Mouse (Mus musculus) olfactory bulb, adult 2 months (tissue): Measurements from ENCODE around the gene Glp2r. TPM values are rescaled to one million over a fixed set of nuclear protein-coding genes. Genes with fewer than 3 reads are reported as not detected.

Source experiments
- H3K27ac ChIP-seq: fragments of 200-500 bp; 2 replicates; pipeline ENCODE4 v1.5.1; 2012; ENCODE audit warnings: low read depth, low read length; ENCODE audit not compliant: insufficient read depth
- H3K4me1 ChIP-seq: fragments of 200-500 bp; 2 replicates; pipeline ENCODE4 v1.6.1; 2012; ENCODE audit warnings: low read length; ENCODE audit not compliant: control insufficient read depth, insufficient read depth
- H3K4me3 ChIP-seq: fragments of 200-500 bp; 2 replicates; pipeline ENCODE4 v1.5.1; 2012; ENCODE audit warnings: mild to moderate bottlenecking, low read depth, low read length, moderate library complexity; ENCODE audit not compliant: insufficient read depth
- CTCF ChIP-seq: fragments of 200-500 bp; IDR thresholded peaks from 2 replicates; pipeline ENCODE4 v1.5.1; 2012; ENCODE audit warnings: low read depth, mild to moderate bottlenecking, low read length, moderate library complexity; ENCODE audit not compliant: insufficient read depth
- POLR2A ChIP-seq: fragments of 200-500 bp; IDR thresholded peaks from 2 replicates; pipeline ENCODE4 v1.6.1; 2012; ENCODE audit warnings: mild to moderate bottlenecking, low read depth, low read length, moderate library complexity; ENCODE audit not compliant: insufficient read depth
- WGBS: fragments of 180-500 bp; shearing (Covaris S2); methylation state at CpG from one replicate; pipeline ENCODE4 v1.1.7; 2018; 5-methylcytosine and 5-hydroxymethylcytosine counted together
- polyA plus RNA-seq: library from polyadenylated mRNA; stranded (reverse); fragments of >200 nt; gene quantifications from 2 replicates; pipeline ENCODE4 v1.2.4, GENCODE M21; 2012; ENCODE audit warnings: low replicate concordance; ENCODE audit not compliant: missing spikeins, insufficient read depth, insufficient read length

Gene Glp2r
- polyA plus RNA-seq, 1 experiment = not detected

GRCm38 (mm10) chr11:67738345-67738744 lies 32.6 kb downstream of the Glp2r start:
- TF ChIP-seq CTCF (no peak), POLR2A (no peak)
- H3K27ac ChIP-seq = no peak overlapping the region
- no peak overlapping the region for H3K4me3 ChIP-seq
- 87% methylated on average over 6 of the region's 6 CpGs for WGBS
- H3K4me1 ChIP-seq = no peaks in the 10 kb centered on the region

- Histone ChIP-seq H3K4me1 (no peaks in the 10 kb centered on the region), H3K4me3 (no peak overlapping the region), H3K27ac (peak overlapping the region; percentile 31)
- WGBS = 38% methylated on average over 3 of the region's 3 CpGs
- no peak for TF ChIP-seq POLR2A
- TF ChIP-seq CTCF = no peak
These were observed 36.4 kb downstream of the Glp2r start for GRCm38 (mm10) chr11:67734597-67734996.

GRCm38 (mm10) chr11:67733726-67734125 lies 37.2 kb downstream of the Glp2r start:
- 81% methylated on average over 1 of the region's 1 CpGs for WGBS
- Histone ChIP-seq H3K4me1 (no peaks in the 10 kb centered on the region), H3K4me3 (no peak overlapping the region), H3K27ac (peak overlapping the region; percentile 72; the same call in 1 of the 2 replicates)
- TF ChIP-seq CTCF (no peak), POLR2A (no peak)

GRCm38 (mm10) chr11:67731056-67731455 lies 39.9 kb downstream of the Glp2r start:
- H3K4me3 ChIP-seq = no peak overlapping the region
- 84% methylated on average over 2 of the region's 2 CpGs for WGBS
- no peaks in the 10 kb centered on the region for H3K4me1 ChIP-seq
- TF ChIP-seq POLR2A = no peak
- TF ChIP-seq CTCF = no peak
- no peak overlapping the region for H3K27ac ChIP-seq

GRCm38 (mm10) chr11:67728726-67729125 lies 42.2 kb downstream of the Glp2r start:
- Histone ChIP-seq H3K4me3 (no peak overlapping the region), H3K4me1 (peaks cover 4% of the 10 kb centered on the region), H3K27ac (no peak overlapping the region)
- TF ChIP-seq POLR2A (no peak), CTCF (no peak)

GRCm38 (mm10) chr11:67727095-67727494 lies 43.9 kb downstream of the Glp2r start:
- 81% methylated on average over 6 of the region's 6 CpGs for WGBS
- Histone ChIP-seq H3K27ac (no peak overlapping the region), H3K4me3 (no peak overlapping the region), H3K4me1 (peaks cover 11% of the 10 kb centered on the region)
- TF ChIP-seq CTCF (no peak), POLR2A (no peak)

GRCm38 (mm10) chr11:67723231-67724013 lies 47.5 kb downstream of the Glp2r start:
- TF ChIP-seq CTCF (no peak), POLR2A (no peak)
- peak overlapping the region; percentile 91 for H3K27ac ChIP-seq
- 44% methylated on average over 8 of the region's 8 CpGs for WGBS
- no peak overlapping the region for H3K4me3 ChIP-seq
- H3K4me1 ChIP-seq = peaks cover 14% of the 10 kb centered on the region

GRCm38 (mm10) chr11:67722399-67723156 lies 48.4 kb downstream of the Glp2r start:
- Histone ChIP-seq H3K27ac (peak overlapping the region; percentile 85), H3K4me1 (peaks cover 14% of the 10 kb centered on the region), H3K4me3 (no peak overlapping the region)
- 44% methylated on average over 7 of the region's 7 CpGs for WGBS
- no peak for TF ChIP-seq CTCF
- TF ChIP-seq POLR2A = no peak

GRCm38 (mm10) chr11:67721485-67721884 lies 49.5 kb downstream of the Glp2r start:
- Histone ChIP-seq H3K4me3 (no peak overlapping the region), H3K4me1 (peaks cover 14% of the 10 kb centered on the region), H3K27ac (peak overlapping the region; percentile 78)
- TF ChIP-seq POLR2A = no peak
- no peak for TF ChIP-seq CTCF
- 39% methylated on average over 5 of the region's 5 CpGs for WGBS
